Mouse (Mus musculus): ENCODE data around the gene Rassf4. TPM values are rescaled to one million over a fixed set of nuclear protein-coding genes. Genes with fewer than 3 reads are reported as not detected.

Rassf4 gene
- total and polyA plus RNA-seq, 3 experiments, result 0.08 TPM; not detected in 1

DNA sequence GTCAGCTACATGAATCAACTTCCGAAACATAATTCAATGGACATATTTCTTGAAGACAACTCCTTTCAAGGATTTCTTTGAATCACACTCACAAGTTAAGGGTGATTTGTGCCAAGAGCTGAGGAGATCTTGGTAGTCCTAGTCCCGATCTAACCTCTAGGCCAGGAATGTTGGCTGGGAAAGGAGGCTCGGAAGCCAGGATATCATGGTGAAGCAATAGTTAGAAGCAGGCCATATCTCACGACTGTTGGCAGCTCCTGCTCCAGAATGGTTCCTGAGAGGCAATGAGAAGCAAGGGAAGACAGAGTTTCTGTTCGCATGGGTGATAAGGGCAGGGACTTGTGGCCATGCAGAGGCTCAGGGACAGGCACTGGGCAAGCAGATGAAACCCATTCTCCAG, 36.3 kb downstream of the Rassf4 start:
- Histone ChIP-seq H3K36me3 (ENCODE audit: control insufficient read depth in 1 of 2, insufficient read depth in 2 of 2, low read length in 2 of 2) (no peaks in the 10 kb centered on the region), H3K79me2 (ENCODE audit: control insufficient read depth, insufficient read depth, low read length, poor library complexity) (no peaks in the 10 kb centered on the region), H3K4me3 (ENCODE audit: control insufficient read depth in 1 of 2, insufficient read depth in 1 of 2, low read depth in 2 of 2, low read length in 2 of 2) (no peak overlapping the region), H3K9me3 (replicated peaks; ENCODE audit: insufficient read depth, low read length) (no peaks in the 10 kb centered on the region), H3K9ac (ENCODE audit: control insufficient read depth, low read depth, low read length, poor library complexity, severe bottlenecking) (no peak overlapping the region), H3K27me3 (ENCODE audit: control insufficient read depth in 1 of 2, insufficient read depth in 2 of 2, low read length in 2 of 2) (no peaks in the 10 kb centered on the region), H3K4me1 (ENCODE audit: control insufficient read depth in 1 of 2, insufficient read depth in 2 of 2, low read length in 2 of 2) (no peaks in the 10 kb centered on the region), H3K27ac (ENCODE audit: control insufficient read depth, low read depth, low read length) (no peak overlapping the region)
- TF ChIP-seq MAZ (IDR thresholded peaks at IDR 0.05; ENCODE audit: low read depth, low read length), result no peak
- no peak for TF ChIP-seq UBTF (IDR thresholded peaks at IDR 0.05; ENCODE audit: borderline replicate concordance, insufficient read depth, low read depth, low read length)
- TF ChIP-seq ELF1 (IDR thresholded peaks at IDR 0.05; ENCODE audit: low read depth, low read length), result no peak
- TF ChIP-seq BHLHE40 (IDR thresholded peaks at IDR 0.05; ENCODE audit: borderline replicate concordance, low read depth, low read length), result no peak
- no peak for TF ChIP-seq ETS1 (IDR thresholded peaks at IDR 0.05; ENCODE audit: low read depth, low read length)
- TF ChIP-seq MAX (IDR thresholded peaks at IDR 0.05; ENCODE audit: low read length), result no peak
- TF ChIP-seq ZC3H11A (IDR thresholded peaks at IDR 0.05; ENCODE audit: low read depth, low read length), result no peak
- no peak for TF ChIP-seq SIN3A (IDR thresholded peaks at IDR 0.05; ENCODE audit: low read length)
- no peak for TF ChIP-seq POLR2A (IDR thresholded peaks at IDR 0.05; ENCODE audit: control insufficient read depth in 1 of 2, insufficient read depth in 1 of 2, low read depth in 1 of 2, low read length in 2 of 2, poor library complexity in 1 of 2)
- no peak for TF ChIP-seq CHD1 (IDR thresholded peaks at IDR 0.05; ENCODE audit: low read depth, low read length)
- no peak for TF ChIP-seq GABPA (IDR thresholded peaks at IDR 0.05; ENCODE audit: low read depth, low read length)
- no peak for TF ChIP-seq MYC (IDR thresholded peaks at IDR 0.05; ENCODE audit: low read depth, low read length)
- no peak for TF ChIP-seq RCOR1 (IDR thresholded peaks at IDR 0.05; ENCODE audit: low read depth, low read length)
- no peak for TF ChIP-seq CHD2 (IDR thresholded peaks at IDR 0.05; ENCODE audit: low read length)
- no peak for TF ChIP-seq MEF2A (IDR thresholded peaks at IDR 0.05; ENCODE audit: extremely low read depth, insufficient replicate concordance, low read depth, low read length, poor library complexity, severe bottlenecking)
- no peak for TF ChIP-seq NELFE (IDR thresholded peaks at IDR 0.05; ENCODE audit: low read depth, low read length)
- DNase-seq (ENCODE audit: low read depth, low spot score), result no peak

DNA sequence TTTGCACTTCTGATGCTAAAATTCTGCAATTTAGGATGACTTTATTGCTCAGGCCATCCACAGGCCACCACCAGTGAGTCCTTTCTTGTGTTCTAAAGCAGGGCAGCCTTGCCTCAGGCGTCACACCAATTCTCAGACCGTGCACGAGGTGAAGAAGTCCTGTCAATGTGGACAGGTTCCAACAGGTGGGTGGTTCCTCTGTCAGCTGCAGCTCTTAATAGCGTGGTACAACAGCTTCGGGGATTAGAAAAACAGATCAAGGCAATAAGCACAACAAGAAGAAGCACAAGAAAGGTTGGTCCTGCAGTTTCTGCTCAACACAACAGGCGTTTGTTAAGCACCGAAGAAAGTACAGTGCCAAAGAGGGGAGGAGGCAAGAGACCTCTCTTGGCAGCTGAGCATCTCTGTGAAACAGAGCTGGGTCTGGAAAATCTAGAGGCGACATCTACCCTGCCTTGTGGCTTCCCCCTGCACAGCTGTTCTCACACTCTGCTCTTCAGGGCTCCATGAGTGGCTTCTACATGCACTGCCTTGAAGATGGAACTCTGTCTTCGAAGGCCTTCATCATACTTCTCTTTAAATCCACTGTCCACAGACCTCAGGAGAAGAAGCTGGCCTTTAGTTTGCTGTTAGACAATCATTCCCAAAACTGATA, 37.0 kb downstream of the Rassf4 start:
- no peak for DNase-seq (ENCODE audit: low read depth, low spot score)
- H3K79me2 ChIP-seq (ENCODE audit: control insufficient read depth, insufficient read depth, low read length, poor library complexity), result no peaks in the 10 kb centered on the region
- H3K4me1 ChIP-seq (ENCODE audit: control insufficient read depth in 1 of 2, insufficient read depth in 2 of 2, low read length in 2 of 2), result no peaks in the 10 kb centered on the region
- H3K9me3 ChIP-seq (replicated peaks; ENCODE audit: insufficient read depth, low read length), result no peaks in the 10 kb centered on the region
- TF ChIP-seq SMC3 (IDR thresholded peaks at IDR 0.05; ENCODE audit: low read depth, low read length), result no peak
- no peak for TF ChIP-seq GATA1 (IDR thresholded peaks at IDR 0.05; ENCODE audit: low read depth, low read length)
- H3K27ac ChIP-seq (ENCODE audit: control insufficient read depth, low read depth, low read length), result no peak overlapping the region
- no peak overlapping the region for H3K9ac ChIP-seq (ENCODE audit: control insufficient read depth, low read depth, low read length, poor library complexity, severe bottlenecking)
- no peaks in the 10 kb centered on the region for H3K27me3 ChIP-seq (ENCODE audit: control insufficient read depth in 1 of 2, insufficient read depth in 2 of 2, low read length in 2 of 2)
- no peaks in the 10 kb centered on the region for H3K36me3 ChIP-seq (ENCODE audit: control insufficient read depth in 1 of 2, insufficient read depth in 2 of 2, low read length in 2 of 2)
- H3K4me3 ChIP-seq (ENCODE audit: control insufficient read depth in 1 of 2, insufficient read depth in 1 of 2, low read depth in 2 of 2, low read length in 2 of 2), result no peak overlapping the region

All from MEL (cell line).